Mouse (Mus musculus) heart, postnatal 0 days (tissue): ENCODE measurements around the gene Hist2h2aa2. TPM values are rescaled to one million over a fixed set of nuclear protein-coding genes. Genes with fewer than 3 reads are reported as not detected.

Experiments
- ATAC-seq: fragments of 200-750 bp; cut with Nextera tagmentation; 2 replicates; pipeline ENCODE4 v1.8.0; 2017; ENCODE audit warnings: low read depth, moderate number of reproducible peaks, moderate library complexity; ENCODE audit not compliant: insufficient read depth
- DNase-seq: peaks from one replicate; pipeline ENCODE4 v3.0.0-alpha.2; 2016; ENCODE audit warnings: low spot score
- H3K27ac ChIP-seq: fragments of 300-500 bp; sonication (generic); 2 replicates; pipeline ENCODE4 v1.5.1; 2014; ENCODE audit warnings: low read depth, mild to moderate bottlenecking
- H3K27me3 ChIP-seq: fragments of 300-500 bp; sonication (generic); 2 replicates; pipeline ENCODE4 v1.6.1; 2014; ENCODE audit warnings: low read length, mixed read lengths; ENCODE audit not compliant: control insufficient read depth, insufficient read depth
- H3K36me3 ChIP-seq: fragments of 300-500 bp; sonication (generic); replicated peaks from 2 replicates; pipeline ENCODE4 v1.6.1; 2014; ENCODE audit warnings: low read length, mixed read lengths; ENCODE audit not compliant: control insufficient read depth, insufficient read depth
- H3K4me1 ChIP-seq: fragments of 300-500 bp; sonication (generic); 2 replicates; pipeline ENCODE4 v1.6.1; 2014; ENCODE audit warnings: antibody characterized with exemption; ENCODE audit not compliant: control insufficient read depth, insufficient read depth
- H3K4me2 ChIP-seq: fragments of 300-500 bp; sonication (generic); 2 replicates; pipeline ENCODE4 v1.6.1; 2014; ENCODE audit warnings: low read depth, mild to moderate bottlenecking, low read length, moderate library complexity
- H3K4me3 ChIP-seq: fragments of 300-500 bp; sonication (generic); 2 replicates; pipeline ENCODE4 v1.5.1; 2014; ENCODE audit warnings: low read depth, low read length
- H3K9ac ChIP-seq: fragments of 300-500 bp; sonication (generic); replicated peaks from 2 replicates; pipeline ENCODE4 v1.6.1; 2014; ENCODE audit warnings: low read depth, low read length, mixed read lengths
- H3K9me3 ChIP-seq: fragments of 300-500 bp; sonication (generic); replicated peaks from 2 replicates; pipeline ENCODE4 v1.6.1; 2016; ENCODE audit warnings: low read length; ENCODE audit not compliant: control insufficient read depth
- CTCF ChIP-seq: IDR thresholded peaks from 2 replicates; pipeline ENCODE4 v1.5.1; 2016; ENCODE audit warnings: antibody characterized with exemption, control low read depth, low read depth
- EP300 ChIP-seq: IDR thresholded peaks from 2 replicates; pipeline ENCODE4 v1.6.1; 2016; ENCODE audit warnings: antibody characterized with exemption, low read depth
- WGBS: fragments of 180-500 bp; shearing (Covaris S2); extraction: QIAGEN DNeasy Blood & Tissue Kit; methylation state at CpG from one replicate; pipeline ENCODE4 v1.1.7; 2014; 5-methylcytosine and 5-hydroxymethylcytosine counted together
- polyA plus RNA-seq: library from polyadenylated mRNA; unstranded; fragments of >200 nt; fragmentation: Nextera tagmentation; extraction: Ambion mirVana; gene quantifications from 2 replicates; pipeline ENCODE4 v1.2.1, GENCODE M21; 2015
- total RNA-seq: library from RNA; depleted of rRNA; stranded (reverse); fragments of >200 nt; gene quantifications from 2 replicates; pipeline ENCODE4 v1.2.3, GENCODE M21; 2014; ENCODE audit warnings: low replicate concordance

Hist2h2aa2 gene
- total and polyA plus RNA-seq, 2 experiments from 2014 or later: 101 to 1,879 TPM

GRCm38 (mm10) chr3:96268051-96268775, 28.1 kb upstream of the Hist2h2aa2 start, which contains the start of gene Hist2h3b:
Hist2h3b (plus strand) TSS chr3:96268654.
- H3K4me1 ChIP-seq: peaks cover 17% of the 10 kb centered on the region; the same call in 1 of the 2 replicates
- peak within 1 kb of the TSS; percentile 95 for H3K27ac ChIP-seq
- H3K4me3 ChIP-seq: peak within 1 kb of the TSS; percentile 54
- peak; percentile 85 for DNase-seq
- ATAC-seq: peak; percentile 45
- peak within 1 kb of the TSS; percentile 75 for H3K4me2 ChIP-seq
- no peaks in the 10 kb centered on the region for H3K9me3 ChIP-seq
- TF ChIP-seq EP300: no peak
- TF ChIP-seq CTCF: no peak
- no peaks in the 10 kb centered on the region for H3K27me3 ChIP-seq
- 29% methylated on average over 29 of the region's 30 CpGs for whole genome bisulfite sequencing
- no peaks in the 10 kb centered on the region for H3K36me3 ChIP-seq
- peak within 1 kb of the TSS; percentile 60 for H3K9ac ChIP-seq

GRCm38 (mm10) chr3:96267541-96267940, 27.5 kb upstream of the Hist2h2aa2 start:
- no peak for ATAC-seq
- no peak overlapping the region for H3K4me3 ChIP-seq
- no peak overlapping the region for H3K9ac ChIP-seq
- WGBS: 89% methylated on average over 4 of the region's 4 CpGs
- no peaks in the 10 kb centered on the region for H3K27me3 ChIP-seq
- no peaks in the 10 kb centered on the region for H3K9me3 ChIP-seq
- 0 out of 2 replicates have a peak overlapping the region, but pooled peaks have one; percentile 92 for H3K27ac ChIP-seq
- peak overlapping the region; percentile 56; the same call in 1 of the 2 replicates for H3K4me2 ChIP-seq
- no peak for DNase-seq
- H3K4me1 ChIP-seq: peaks cover 17% of the 10 kb centered on the region; the same call in 1 of the 2 replicates
- no peak for TF ChIP-seq EP300
- no peak for TF ChIP-seq CTCF
- no peaks in the 10 kb centered on the region for H3K36me3 ChIP-seq

- no peak overlapping the region for H3K27ac ChIP-seq
Measured at GRCm38 (mm10) chr3:96266132-96266710, 26.1 kb upstream of the Hist2h2aa2 start.

GRCm38 (mm10) chr3:96264404-96264949, 24.4 kb upstream of the Hist2h2aa2 start:
- Histone ChIP-seq H3K27ac (peak overlapping the region; percentile 98), H3K4me2 (peak overlapping the region; percentile 76), H3K9ac (peak overlapping the region; percentile 81), H3K9me3 (no peaks in the 10 kb centered on the region), H3K27me3 (no peaks in the 10 kb centered on the region), H3K36me3 (no peaks in the 10 kb centered on the region), H3K4me3 (peak overlapping the region; percentile 64), H3K4me1 (peaks cover 22% of the 10 kb centered on the region; the same call in 1 of the 2 replicates)
- 73% methylated on average over 7 of the region's 7 CpGs for WGBS
- TF ChIP-seq EP300 (no peak), CTCF (no peak)
- ATAC-seq (no peak), DNase-seq (no peak)

More at GRCm38 (mm10) chr3:96266132-96266710, 26.1 kb upstream of the Hist2h2aa2 start:
- DNase-seq (no peak), ATAC-seq (no peak)
- Histone ChIP-seq H3K4me1 (peaks cover 22% of the 10 kb centered on the region; the same call in 1 of the 2 replicates), H3K9me3 (no peaks in the 10 kb centered on the region), H3K27me3 (no peaks in the 10 kb centered on the region), H3K4me2 (no peak overlapping the region), H3K36me3 (no peaks in the 10 kb centered on the region), H3K9ac (no peak overlapping the region), H3K4me3 (no peak overlapping the region)
- no peak for TF ChIP-seq CTCF
- no peak for TF ChIP-seq EP300
- WGBS: 69% methylated on average over 8 of the region's 8 CpGs

GRCm38 (mm10) chr3:96263558-96264403, 23.7 kb upstream of the Hist2h2aa2 start:
- Histone ChIP-seq H3K4me3 (peak overlapping the region; percentile 64), H3K4me2 (peak overlapping the region; percentile 76), H3K27ac (peak overlapping the region; percentile 98), H3K27me3 (no peaks in the 10 kb centered on the region), H3K4me1 (peaks cover 22% of the 10 kb centered on the region; the same call in 1 of the 2 replicates), H3K9ac (peak overlapping the region; percentile 81), H3K9me3 (no peaks in the 10 kb centered on the region), H3K36me3 (no peaks in the 10 kb centered on the region)
- ATAC-seq: peak; percentile 32; the same call in 1 of the 2 replicates
- peak; percentile 58 for DNase-seq
- no peak for TF ChIP-seq EP300
- no peak for TF ChIP-seq CTCF
- WGBS: 5% methylated on average over 27 of the region's 27 CpGs
